Comparison of ENCODE assay signal across 8 mouse cellular contexts in the genomic region with DNA sequence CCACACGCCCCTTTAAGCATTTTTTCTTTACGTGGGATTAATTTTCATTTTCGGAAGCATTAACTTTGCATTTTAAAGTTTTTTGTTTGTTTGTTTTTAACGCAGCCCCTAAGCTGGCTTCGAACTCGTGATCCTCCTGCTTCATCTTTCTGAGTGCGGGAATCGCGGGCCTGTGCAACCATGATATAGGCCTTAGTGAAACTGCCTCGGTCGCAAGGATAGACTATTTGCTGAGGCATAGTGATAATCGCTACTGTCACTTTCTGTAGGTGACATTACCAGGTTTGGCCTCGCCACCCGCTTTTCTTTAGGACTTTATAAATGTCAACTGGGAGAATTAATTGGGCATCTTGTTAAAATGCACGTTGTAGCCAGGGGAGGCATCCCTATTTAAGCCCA. TPM values are rescaled to one million over a fixed set of nuclear protein-coding genes. Genes with fewer than 3 reads are reported as not detected.
DNase-seq lines count a peak whose midpoint lies in the region; ATAC-seq and TF ChIP-seq lines count a peak whose summit lies in the region.

No protein-coding gene starts in this region.

- DNase-seq in heart, adult 8-10 months (ENCODE audit: low spot score), result no peak
- DNase-seq in G1E (ENCODE audit: low spot score), result no peak
- DNase-seq in liver, postnatal 0 days, result no peak
- no peak for DNase-seq in left cerebral cortex, adult 18-20 months (ENCODE audit: low spot score in 2 of 2)
- DNase-seq in right cerebral cortex, postnatal 4 days, result no peak
- no peak for DNase-seq in urinary bladder, postnatal 10 days (ENCODE audit: low spot score)

- no peaks in the 10 kb centered on the region for H3K9me3 ChIP-seq in heart, embryonic 13.5 days
- H3K9me3 ChIP-seq in G1E (replicated peaks), result no peaks in the 10 kb centered on the region
- H3K9me3 ChIP-seq in forebrain, embryonic 15.5 days, result no peaks in the 10 kb centered on the region
- H3K9me3 ChIP-seq in liver, postnatal 0 days (ENCODE audit: low read length), result no peaks in the 10 kb centered on the region

- H3K4me1 ChIP-seq in heart, embryonic 13.5 days, result peaks cover 15% of the 10 kb centered on the region
- peaks cover 19% of the 10 kb centered on the region for H3K4me1 ChIP-seq in G1E (ENCODE audit: insufficient read depth, low read depth, low read length)
- peaks cover 11% of the 10 kb centered on the region for H3K4me1 ChIP-seq in forebrain, embryonic 15.5 days
- peaks cover 21% of the 10 kb centered on the region for H3K4me1 ChIP-seq in liver, postnatal 0 days (ENCODE audit: insufficient read depth)

- TF ChIP-seq EP300 in liver, postnatal 0 days (IDR thresholded peaks at IDR 0.05; ENCODE audit: low read depth), result no peak

- H3K27ac ChIP-seq in heart, embryonic 13.5 days (replicated peaks), result no peak overlapping the region
- no peak overlapping the region for H3K27ac ChIP-seq in forebrain, embryonic 15.5 days (replicated peaks)
- peak overlapping the region; percentile 86 for H3K27ac ChIP-seq in liver, postnatal 0 days (ENCODE audit: low read depth)

- 8% methylated on average over 15 of the region's 15 CpGs for WGBS in heart, embryonic 13.5 days
- WGBS in forebrain, embryonic 15.5 days, result 6% methylated on average over 15 of the region's 15 CpGs
- 9% methylated on average over 15 of the region's 15 CpGs for whole genome bisulfite sequencing in liver, postnatal 0 days (ENCODE audit: insufficient replicate concordance)

- no peak for TF ChIP-seq CTCF in G1E (IDR thresholded peaks at IDR 0.05; ENCODE audit: low read depth, low read length)
- TF ChIP-seq CTCF in liver, postnatal 0 days (IDR thresholded peaks at IDR 0.05; ENCODE audit: low read depth), result no peak

- no peaks in the 10 kb centered on the region for H3K36me3 ChIP-seq in heart, embryonic 13.5 days
- peaks cover 34% of the 10 kb centered on the region for H3K36me3 ChIP-seq in G1E (replicated peaks)
- H3K36me3 ChIP-seq in forebrain, embryonic 15.5 days, result peaks cover 3% of the 10 kb centered on the region; the same call in 1 of the 2 replicates
- peaks cover 5% of the 10 kb centered on the region; the same call in 1 of the 2 replicates for H3K36me3 ChIP-seq in liver, postnatal 0 days (replicated peaks; ENCODE audit: insufficient read depth, low read length)

- H3K4me3 ChIP-seq in heart, embryonic 13.5 days, result peak overlapping the region; percentile 86
- H3K4me3 ChIP-seq in G1E (ENCODE audit: low read depth, low read length), result peak overlapping the region; percentile 86
- H3K4me3 ChIP-seq in forebrain, embryonic 15.5 days, result peak overlapping the region; percentile 94
- peak overlapping the region; percentile 90 for H3K4me3 ChIP-seq in liver, postnatal 0 days (ENCODE audit: low read depth, low read length)

- no peak for ATAC-seq in heart, embryonic 13.5 days (ENCODE audit: extremely low read depth, insufficient number of reproducible peaks, low FRiP score, low TSS enrichment)
- no peak for ATAC-seq in G1E (ENCODE audit: extremely low read depth, insufficient number of reproducible peaks, low FRiP score, poor library complexity, severe bottlenecking)
- ATAC-seq in forebrain, embryonic 15.5 days (replicated peaks), result no peak
- no peak for ATAC-seq in liver, postnatal 0 days

- H3K9ac ChIP-seq in heart, embryonic 13.5 days, result peak overlapping the region; percentile 94
- H3K9ac ChIP-seq in forebrain, embryonic 15.5 days (replicated peaks), result peak overlapping the region; percentile 96
- H3K9ac ChIP-seq in liver, postnatal 0 days (replicated peaks), result peak overlapping the region; percentile 95

- H3K27me3 ChIP-seq in heart, embryonic 13.5 days (replicated peaks), result no peaks in the 10 kb centered on the region
- no peaks in the 10 kb centered on the region for H3K27me3 ChIP-seq in G1E (ENCODE audit: insufficient read depth, low read length)
- H3K27me3 ChIP-seq in forebrain, embryonic 15.5 days, result no peaks in the 10 kb centered on the region
- no peaks in the 10 kb centered on the region for H3K27me3 ChIP-seq in liver, postnatal 0 days (ENCODE audit: insufficient read depth, low read length)

- H3K4me2 ChIP-seq in heart, embryonic 13.5 days, result peak overlapping the region; percentile 83
- H3K4me2 ChIP-seq in forebrain, embryonic 15.5 days (replicated peaks), result peak overlapping the region; percentile 67
- peak overlapping the region; percentile 85 for H3K4me2 ChIP-seq in liver, postnatal 0 days (ENCODE audit: low read depth, low read length)

RNA-seq across cellular contexts. Expression of a gene that starts 23.4 kb away (rescaled TPM):
- polyA plus RNA-seq in heart, embryonic 13.5 days (2015; fragmentation: Nextera tagmentation; extraction: Ambion mirVana), result 0.91 and 0.99 TPM in 2 replicates
- under 1 TPM; 0.65 to 0.82 (median 0.73) TPM for total RNA-seq in heart, adult 8-10 months (2022)
- not detected in 2 replicates for total RNA-seq in G1E (2014; fragmentation: Nextera tagmentation)
- 0.12 and 0.44 TPM in 2 replicates for total RNA-seq in G1E (2017)
- not detected in 2 replicates for polyA plus RNA-seq in G1E (2012)
- 2.7 TPM in 2 replicates for polyA plus RNA-seq in forebrain, embryonic 15.5 days (2015; fragmentation: Nextera tagmentation; extraction: Ambion mirVana)
- polyA plus RNA-seq in liver, postnatal 0 days (2015; fragmentation: Nextera tagmentation; extraction: Ambion mirVana), result 0.06 and 0.21 TPM in 2 replicates
- total RNA-seq in left cerebral cortex, adult 18-20 months (2021), result 1 to 10 TPM; 3.8 to 4.2 TPM

RNA-seq across cellular contexts. Expression of a gene that starts 46.0 kb away (rescaled TPM):
- polyA plus RNA-seq in heart, embryonic 13.5 days (2015; fragmentation: Nextera tagmentation; extraction: Ambion mirVana), result 0.37 and 1.5 TPM in 2 replicates
- not detected for total RNA-seq in heart, adult 8-10 months (2022)
- not detected in 2 replicates for total RNA-seq in G1E (2014; fragmentation: Nextera tagmentation)
- not detected in 2 replicates for total RNA-seq in G1E (2017)
- not detected in 2 replicates for polyA plus RNA-seq in G1E (2012)
- not detected in 2 replicates for polyA plus RNA-seq in forebrain, embryonic 15.5 days (2015; fragmentation: Nextera tagmentation; extraction: Ambion mirVana)
- polyA plus RNA-seq in liver, postnatal 0 days (2015; fragmentation: Nextera tagmentation; extraction: Ambion mirVana), result 638 and 713 TPM in 2 replicates
- under 1 TPM in 1 of 2 experiments, not detected in 1; 0.37 TPM for total RNA-seq in left cerebral cortex, adult 18-20 months (2021)

RNA-seq across cellular contexts. Expression of a gene that starts 59.3 kb away (rescaled TPM):
- 57.2 and 62.8 TPM in 2 replicates for polyA plus RNA-seq in heart, embryonic 13.5 days (2015; fragmentation: Nextera tagmentation; extraction: Ambion mirVana)
- total RNA-seq in heart, adult 8-10 months (2022), result 10 to 100 TPM; 11.7 to 16.6 (median 13.8) TPM
- total RNA-seq in G1E (2014; fragmentation: Nextera tagmentation), result 11.6 and 24.2 TPM in 2 replicates
- 22.8 and 25.4 TPM in 2 replicates for total RNA-seq in G1E (2017)
- 50.1 and 65.2 TPM in 2 replicates for polyA plus RNA-seq in G1E (2012)
- 82.0 and 82.9 TPM in 2 replicates for polyA plus RNA-seq in forebrain, embryonic 15.5 days (2015; fragmentation: Nextera tagmentation; extraction: Ambion mirVana)
- 116 and 120 TPM in 2 replicates for polyA plus RNA-seq in liver, postnatal 0 days (2015; fragmentation: Nextera tagmentation; extraction: Ambion mirVana)
- 10 to 100 TPM; 23.1 to 28.3 TPM for total RNA-seq in left cerebral cortex, adult 18-20 months (2021)

Comparison
In these comparisons a context has a peak if more than half of its experiments do, and no peak if none do; other contexts are left out.
1. RNA of a gene that starts 46.0 kb away (polyA plus RNA-seq): 638 to 713 TPM in liver, postnatal 0 days; 0.37 to 1.5 TPM in heart, embryonic 13.5 days, not detected in G1E and not detected in forebrain, embryonic 15.5 days; every median in the first group is over 100 times any median in the second.
2. Peak in every context shown above with its lines, with median percentiles within 50 percentile points of each other: H3K4me2 ChIP-seq, H3K4me3 ChIP-seq and H3K9ac ChIP-seq.